Mouse (Mus musculus) lung, postnatal 25 days (tissue): ENCODE data around the gene Wbp2.
"Not testable (repeated sequence)": the region's sequence is repeated elsewhere in the genome, so short reads cannot be mapped to it uniquely, and the experiment has no call there.

ENCODE experiments used
- DNase-seq: peaks from one replicate; pipeline ENCODE4 v3.0.0; 2022; ENCODE audit warnings: low spot score

Gene Wbp2

DNA sequence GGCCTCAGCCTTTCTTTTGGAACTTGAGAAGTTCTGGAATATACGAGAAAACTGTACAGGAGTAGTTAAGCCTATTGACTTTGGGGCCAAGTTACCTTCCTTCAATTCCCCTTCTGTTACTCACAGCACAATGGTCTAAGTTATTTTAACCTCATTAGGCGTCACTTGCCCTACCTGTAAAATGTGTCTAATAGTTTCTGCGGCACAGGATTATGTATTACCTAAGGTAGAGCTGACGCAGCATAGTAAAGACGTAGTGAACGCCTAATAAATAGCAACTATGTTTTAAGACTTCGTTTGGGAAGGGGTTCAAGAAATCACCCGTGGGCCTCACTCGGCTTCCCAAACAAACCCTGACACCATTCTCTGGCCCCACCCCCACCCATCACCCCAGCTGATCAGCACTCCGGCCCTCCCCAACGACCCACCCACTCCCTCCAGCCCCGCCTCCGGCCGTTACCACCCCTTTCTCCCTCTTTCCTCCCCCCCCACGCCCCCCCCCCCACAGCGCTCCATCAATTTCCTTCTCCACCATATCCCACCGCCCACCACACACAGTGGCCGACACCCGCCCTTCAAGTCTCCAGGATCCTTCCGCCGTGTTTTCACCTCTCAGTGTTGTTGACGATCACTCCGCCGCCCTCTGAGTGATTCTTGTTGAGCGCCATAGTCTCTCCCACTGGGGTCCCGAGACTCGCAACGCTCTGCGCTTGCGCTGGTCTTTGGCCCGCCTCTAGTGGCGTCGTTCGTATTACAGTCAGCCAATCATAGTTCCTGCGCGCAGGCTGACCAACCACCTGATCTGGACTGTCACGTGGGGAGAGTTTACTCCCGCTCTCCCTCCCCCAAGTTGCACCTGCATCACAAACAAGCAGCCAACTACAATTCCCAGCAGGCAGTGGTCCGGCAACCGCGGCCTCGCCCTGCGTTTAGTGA, at the start of gene Wbp2:
TSS of gene Wbp2 (minus strand) at position 738 of the 936 bp plus-strand sequence.
- peak; percentile 99 for DNase-seq

DNA sequence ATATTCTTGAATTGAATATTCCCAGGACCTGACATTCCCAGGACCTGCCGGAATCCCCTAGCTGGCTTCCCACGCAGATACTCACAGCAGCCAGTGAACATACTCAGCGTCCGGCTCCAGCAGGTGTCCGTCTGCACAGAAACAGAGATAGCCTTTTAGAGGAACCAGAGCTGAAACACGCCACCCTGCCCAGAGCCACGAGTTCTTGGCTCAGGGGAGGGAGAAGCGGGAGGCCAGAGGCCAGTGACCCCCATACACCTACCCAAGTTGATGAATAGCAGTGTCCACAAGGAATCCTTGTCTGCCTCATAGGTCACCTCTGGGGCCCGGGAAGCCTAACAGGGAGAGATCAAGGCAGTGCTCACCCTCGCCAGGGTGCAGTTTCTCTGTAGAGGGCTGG, 47.4 kb upstream of the Wbp2 start:
- DNase-seq, result no peak

DNA sequence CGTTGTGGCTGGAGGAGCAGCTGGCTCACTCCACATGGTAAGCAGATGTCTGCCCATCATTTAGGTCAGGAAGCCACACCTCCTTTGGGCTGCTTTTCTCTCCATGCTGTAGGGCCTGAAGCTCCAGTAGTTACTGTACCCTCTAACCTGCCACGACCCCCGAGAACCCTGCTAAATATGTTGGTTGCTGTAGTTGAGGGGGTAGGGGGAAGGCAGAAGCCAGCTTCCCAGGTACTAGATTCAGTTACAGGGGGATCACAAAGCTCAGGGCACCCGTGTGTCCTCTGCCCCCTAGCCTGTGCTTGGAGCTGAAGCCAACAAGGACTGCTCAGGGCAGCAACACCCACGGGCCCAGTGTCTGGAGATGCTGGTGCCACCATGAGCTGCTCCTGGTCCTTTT, 46.7 kb upstream of the Wbp2 start:
- DNase-seq, result no peak

DNA sequence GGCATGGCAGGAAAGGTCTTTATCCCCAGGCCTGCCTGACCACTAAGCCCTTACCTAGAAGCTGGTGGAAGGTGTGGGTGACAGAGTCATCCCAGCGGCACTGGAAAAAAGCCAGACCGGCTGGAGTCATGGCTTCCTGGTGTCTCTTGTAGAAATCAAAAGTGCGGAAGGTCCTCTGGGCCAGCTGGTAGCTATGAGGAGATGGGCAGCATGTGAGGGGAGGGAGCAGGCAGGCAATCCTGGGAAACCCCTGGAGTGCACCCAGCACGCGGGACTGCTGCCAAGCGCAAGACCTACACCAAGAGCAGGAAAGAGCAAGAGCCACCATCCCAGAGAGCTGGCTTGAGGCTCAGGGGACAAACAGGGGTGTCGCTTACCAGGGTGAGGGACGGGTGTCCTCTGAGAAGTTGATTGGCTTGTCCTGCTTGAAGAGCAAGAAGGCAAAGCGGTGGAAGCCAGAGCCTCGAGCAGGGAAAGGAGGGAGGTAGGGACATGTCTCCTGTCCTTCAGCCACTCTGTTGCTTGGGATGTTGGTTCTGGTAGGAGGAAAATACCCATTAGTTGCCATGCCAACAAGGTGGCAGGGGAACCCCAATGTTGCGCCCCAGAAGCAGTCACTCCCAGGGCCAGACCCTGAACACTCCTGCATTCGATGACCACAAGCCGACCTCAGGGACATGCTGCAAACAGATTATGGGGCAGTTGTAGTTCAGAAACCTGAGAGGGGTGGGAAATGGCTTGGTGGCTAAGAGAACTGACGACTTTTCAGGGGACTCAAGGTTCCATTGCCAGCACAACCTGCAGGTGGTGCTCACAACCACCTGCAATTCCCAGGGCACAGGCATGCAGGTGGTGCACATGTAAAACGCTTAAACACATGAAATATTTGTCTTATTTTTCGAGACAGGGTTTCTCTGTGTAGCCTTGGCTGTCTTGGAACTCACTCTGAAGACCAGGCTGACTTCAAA, 45.9 kb upstream of the Wbp2 start:
- DNase-seq, result no peak

- DNase-seq, result no peak
These were observed 44.8 kb upstream of the Wbp2 start for GRCm38 (mm10) chr11:116131349-116132170.

- DNase-seq, result peak; percentile 96
These were observed 43.9 kb upstream of the Wbp2 start, which contains the start of gene Trim65 for GRCm38 (mm10) chr11:116130488-116131205. TSS of gene Trim65 (minus strand) at chr11:116131128.

- no peak for DNase-seq
These were observed 43.2 kb upstream of the Wbp2 start for GRCm38 (mm10) chr11:116129993-116130487.

DNA sequence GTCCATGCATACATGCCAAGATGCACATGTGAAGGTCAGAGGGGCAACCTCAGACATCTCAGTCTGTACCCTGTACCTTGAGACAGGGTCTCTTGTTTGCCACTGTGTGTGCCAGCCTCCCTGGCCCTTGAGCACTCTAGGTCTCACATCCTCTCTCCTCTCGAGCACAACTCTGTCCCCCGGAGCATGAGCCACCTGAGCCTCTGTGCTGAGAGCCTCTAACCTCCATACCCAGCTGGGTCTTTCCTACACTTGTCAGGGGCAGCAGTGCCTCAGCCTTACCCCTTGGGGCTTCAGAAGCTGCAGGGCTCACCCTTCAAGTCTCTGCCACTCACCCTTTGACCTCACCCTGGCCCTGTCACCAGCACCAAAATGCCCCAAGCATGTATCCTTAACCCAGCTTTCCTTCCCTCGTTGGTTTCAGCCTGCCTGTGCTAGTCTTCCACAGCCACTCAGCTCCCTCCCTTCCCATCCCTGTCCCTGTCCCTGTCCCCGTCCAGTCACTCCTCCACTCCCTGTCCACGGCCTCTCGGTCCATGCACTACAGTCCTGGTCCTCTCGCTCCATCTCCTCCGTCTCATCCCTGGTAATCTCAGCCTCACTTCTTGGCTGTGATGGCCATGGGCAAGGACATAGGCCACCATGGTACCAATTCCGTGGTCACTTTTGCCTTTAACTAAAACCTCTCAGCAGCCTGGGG, 42.4 kb upstream of the Wbp2 start:
- no peak for DNase-seq

- DNase-seq, result no peak
These were observed 41.2 kb upstream of the Wbp2 start for GRCm38 (mm10) chr11:116127986-116128385.

- peak; percentile 75 for DNase-seq
These were observed 40.6 kb upstream of the Wbp2 start, which contains the start of gene Trim47 for GRCm38 (mm10) chr11:116127156-116127980. TSS of gene Trim47 (minus strand) at chr11:116127210.

GRCm38 (mm10) chr11:116126261-116126660, 39.5 kb upstream of the Wbp2 start:
- DNase-seq, result no peak

DNA sequence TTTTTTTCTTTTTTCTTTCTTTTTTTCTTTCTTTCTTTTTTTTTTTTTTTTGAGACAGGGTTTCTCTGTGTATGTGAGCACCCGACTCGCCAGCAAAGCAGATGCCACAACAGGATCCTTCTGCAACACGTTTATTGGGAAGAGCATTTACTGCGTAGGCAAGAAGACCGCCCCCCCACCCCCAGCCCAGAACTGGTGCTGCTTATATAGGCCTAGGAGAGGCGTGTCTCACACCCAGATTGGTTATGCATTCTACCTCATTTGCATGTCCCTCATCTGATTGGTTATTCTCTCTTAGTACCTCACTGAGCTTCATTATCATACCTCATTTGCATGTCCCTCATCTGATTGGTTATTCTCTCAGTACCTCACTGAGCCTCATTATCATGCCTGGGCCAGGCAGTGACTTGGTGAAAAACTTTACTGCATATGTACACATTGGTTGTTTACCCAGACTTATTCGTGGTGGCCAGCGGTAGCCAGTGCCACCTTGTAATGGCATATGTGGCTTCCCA, 35.0 kb upstream of the Wbp2 start:
- DNase-seq, result not testable (repeated sequence)

- no peak for DNase-seq
These were observed 31.0 kb upstream of the Wbp2 start for GRCm38 (mm10) chr11:116117819-116118218.

- no peak for DNase-seq
These were observed 30.4 kb upstream of the Wbp2 start for GRCm38 (mm10) chr11:116117241-116117640.

DNA sequence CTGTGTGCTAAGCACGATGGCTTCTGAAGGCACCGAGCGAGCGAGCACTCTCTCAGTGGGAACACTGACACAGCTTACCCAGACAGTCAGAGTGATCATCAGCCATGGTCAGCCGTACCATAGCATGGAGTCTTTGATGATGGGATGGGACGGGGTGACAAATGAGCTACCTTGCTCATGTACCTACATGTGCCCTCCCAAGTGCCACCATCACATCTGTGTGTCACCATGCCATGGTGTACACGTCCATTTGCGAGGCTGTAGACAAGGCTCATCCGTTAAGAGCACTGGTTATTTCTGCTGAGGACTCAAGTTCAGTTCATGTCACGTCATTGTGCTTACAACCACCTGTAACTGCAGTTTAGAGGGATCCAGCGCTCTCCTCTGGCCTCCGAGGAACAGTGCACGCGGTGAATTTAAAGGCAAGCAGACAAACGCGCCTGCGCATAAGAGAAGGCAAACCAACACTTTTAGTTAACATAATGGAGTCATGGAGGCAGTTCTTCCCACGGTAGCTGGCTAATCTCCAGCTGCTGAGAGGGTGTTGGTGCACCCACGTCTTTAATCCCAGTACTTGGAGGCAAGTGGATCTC, 24.9 kb upstream of the Wbp2 start:
- no peak for DNase-seq

- no peak for DNase-seq
These were observed 24.3 kb upstream of the Wbp2 start for GRCm38 (mm10) chr11:116111067-116111466.

GRCm38 (mm10) chr11:116110540-116110939, 23.7 kb upstream of the Wbp2 start:
- DNase-seq, result peak; percentile 65

GRCm38 (mm10) chr11:116110131-116110530, 23.3 kb upstream of the Wbp2 start:
- peak; percentile 77 for DNase-seq
